Mouse (Mus musculus): ENCODE results near the gene 4933425L06Rik. TPM values are rescaled to one million over a fixed set of nuclear protein-coding genes. Genes with fewer than 3 reads are reported as not detected.
A peak's percentile ranks its signal among the peaks of the same experiment; 100 is the strongest.

The 4933425L06Rik gene
- total and polyA plus RNA-seq, 2 experiments: not detected

GRCm38 (mm10) chr13:105051432-105051831, 30.5 kb upstream of the 4933425L06Rik start:
- Histone ChIP-seq H3K9ac (ENCODE audit: low read depth, low read length) (no peak overlapping the region), H3K36me3 (ENCODE audit: control insufficient read depth, insufficient read depth, low read length) (no peaks in the 10 kb centered on the region), H3K4me1 (ENCODE audit: control insufficient read depth, insufficient read depth, low read length) (peaks cover 2% of the 10 kb centered on the region; the same call in 1 of the 2 replicates), H3K79me2 (ENCODE audit: control insufficient read depth, insufficient read depth, low read length) (no peaks in the 10 kb centered on the region), H3K27ac (replicated peaks; ENCODE audit: insufficient read depth, low read depth, low read length) (no peak overlapping the region), H3K4me3 (ENCODE audit: insufficient read depth, low read depth, low read length) (no peak overlapping the region), H3K27me3 (ENCODE audit: control insufficient read depth, insufficient read depth, low read length) (peaks cover 13% of the 10 kb centered on the region)
- no peak for DNase-seq (ENCODE audit: extremely low read depth, low read depth, low spot score)
- 44% methylated on average over 6 of the region's 6 CpGs for WGBS
- TF ChIP-seq CTCF (IDR thresholded peaks at IDR 0.05; ENCODE audit: low read depth, low read length) (no peak), POLR2A (IDR thresholded peaks at IDR 0.05; ENCODE audit: extremely low read depth, insufficient read depth, low read length) (no peak)

GRCm38 (mm10) chr13:105053618-105054017, 28.3 kb upstream of the 4933425L06Rik start:
- TF ChIP-seq POLR2A (IDR thresholded peaks at IDR 0.05; ENCODE audit: extremely low read depth, insufficient read depth, low read length): no peak
- TF ChIP-seq CTCF (IDR thresholded peaks at IDR 0.05; ENCODE audit: low read depth, low read length): no peak
- Histone ChIP-seq H3K36me3 (ENCODE audit: control insufficient read depth, insufficient read depth, low read length) (no peaks in the 10 kb centered on the region), H3K4me3 (ENCODE audit: insufficient read depth, low read depth, low read length) (peak overlapping the region; percentile 61), H3K27ac (replicated peaks; ENCODE audit: insufficient read depth, low read depth, low read length) (no peak overlapping the region), H3K9ac (ENCODE audit: low read depth, low read length) (peak overlapping the region; percentile 40; the same call in 1 of the 2 replicates), H3K4me1 (ENCODE audit: control insufficient read depth, insufficient read depth, low read length) (no peaks in the 10 kb centered on the region; the same call in 1 of the 2 replicates), H3K27me3 (ENCODE audit: control insufficient read depth, insufficient read depth, low read length) (peaks cover 11% of the 10 kb centered on the region), H3K79me2 (ENCODE audit: control insufficient read depth, insufficient read depth, low read length) (no peaks in the 10 kb centered on the region)
- WGBS: 7% methylated on average over 12 of the region's 12 CpGs
- no peak for DNase-seq (ENCODE audit: extremely low read depth, low read depth, low spot score)

- TF ChIP-seq POLR2A (IDR thresholded peaks at IDR 0.05; ENCODE audit: extremely low read depth, insufficient read depth, low read length) (no peak), CTCF (IDR thresholded peaks at IDR 0.05; ENCODE audit: low read depth, low read length) (no peak)
- H3K9ac ChIP-seq (ENCODE audit: low read depth, low read length): peak within 1 kb of the TSS; percentile 40
- under 1% methylated on average over 75 of the region's 75 CpGs for WGBS
- H3K79me2 ChIP-seq (ENCODE audit: control insufficient read depth, insufficient read depth, low read length): no peaks in the 10 kb centered on the region
- no peak within 1 kb of the TSS for H3K27ac ChIP-seq (replicated peaks; ENCODE audit: insufficient read depth, low read depth, low read length)
- no peaks in the 10 kb centered on the region; the same call in 1 of the 2 replicates for H3K4me1 ChIP-seq (ENCODE audit: control insufficient read depth, insufficient read depth, low read length)
- H3K4me3 ChIP-seq (ENCODE audit: insufficient read depth, low read depth, low read length): peak within 1 kb of the TSS; percentile 61
- peaks cover 11% of the 10 kb centered on the region for H3K27me3 ChIP-seq (ENCODE audit: control insufficient read depth, insufficient read depth, low read length)
- no peaks in the 10 kb centered on the region for H3K36me3 ChIP-seq (ENCODE audit: control insufficient read depth, insufficient read depth, low read length)
- DNase-seq (ENCODE audit: extremely low read depth, low read depth, low spot score): no peak
Measured at GRCm38 (mm10) chr13:105054181-105054940, 27.6 kb upstream of the 4933425L06Rik start, which contains the start of gene Rgs7bp. Rgs7bp (minus strand) TSS chr13:105054930.

GRCm38 (mm10) chr13:105054941-105055309, 27.0 kb upstream of the 4933425L06Rik start:
- Histone ChIP-seq H3K36me3 (ENCODE audit: control insufficient read depth, insufficient read depth, low read length) (no peaks in the 10 kb centered on the region), H3K27ac (replicated peaks; ENCODE audit: insufficient read depth, low read depth, low read length) (no peak overlapping the region), H3K4me1 (ENCODE audit: control insufficient read depth, insufficient read depth, low read length) (no peaks in the 10 kb centered on the region; the same call in 1 of the 2 replicates), H3K4me3 (ENCODE audit: insufficient read depth, low read depth, low read length) (peak overlapping the region; percentile 61; the same call in 1 of the 2 replicates), H3K79me2 (ENCODE audit: control insufficient read depth, insufficient read depth, low read length) (no peaks in the 10 kb centered on the region), H3K27me3 (ENCODE audit: control insufficient read depth, insufficient read depth, low read length) (peaks cover 11% of the 10 kb centered on the region), H3K9ac (ENCODE audit: low read depth, low read length) (no peak overlapping the region)
- WGBS: 2% methylated on average over 8 of the region's 8 CpGs
- no peak for DNase-seq (ENCODE audit: extremely low read depth, low read depth, low spot score)
- no peak for TF ChIP-seq POLR2A (IDR thresholded peaks at IDR 0.05; ENCODE audit: extremely low read depth, insufficient read depth, low read length)
- TF ChIP-seq CTCF (IDR thresholded peaks at IDR 0.05; ENCODE audit: low read depth, low read length): no peak

GRCm38 (mm10) chr13:105055374-105055773, 26.5 kb upstream of the 4933425L06Rik start:
- Histone ChIP-seq H3K4me3 (ENCODE audit: insufficient read depth, low read depth, low read length) (no peak overlapping the region), H3K27me3 (ENCODE audit: control insufficient read depth, insufficient read depth, low read length) (peaks cover 11% of the 10 kb centered on the region), H3K79me2 (ENCODE audit: control insufficient read depth, insufficient read depth, low read length) (no peaks in the 10 kb centered on the region), H3K9ac (ENCODE audit: low read depth, low read length) (no peak overlapping the region), H3K36me3 (ENCODE audit: control insufficient read depth, insufficient read depth, low read length) (no peaks in the 10 kb centered on the region), H3K27ac (replicated peaks; ENCODE audit: insufficient read depth, low read depth, low read length) (no peak overlapping the region), H3K4me1 (ENCODE audit: control insufficient read depth, insufficient read depth, low read length) (no peaks in the 10 kb centered on the region; the same call in 1 of the 2 replicates)
- WGBS: 28% methylated on average over 5 of the region's 5 CpGs
- DNase-seq (ENCODE audit: extremely low read depth, low read depth, low spot score): peak; percentile 4
- TF ChIP-seq CTCF (IDR thresholded peaks at IDR 0.05; ENCODE audit: low read depth, low read length) (no peak), POLR2A (IDR thresholded peaks at IDR 0.05; ENCODE audit: extremely low read depth, insufficient read depth, low read length) (no peak)

GRCm38 (mm10) chr13:105066119-105066518, 15.8 kb upstream of the 4933425L06Rik start:
- TF ChIP-seq CTCF (IDR thresholded peaks at IDR 0.05; ENCODE audit: low read depth, low read length) (no peak), POLR2A (IDR thresholded peaks at IDR 0.05; ENCODE audit: extremely low read depth, insufficient read depth, low read length) (no peak)
- Histone ChIP-seq H3K27me3 (ENCODE audit: control insufficient read depth, insufficient read depth, low read length) (no peaks in the 10 kb centered on the region; the same call in 1 of the 2 replicates), H3K4me3 (ENCODE audit: insufficient read depth, low read depth, low read length) (no peak overlapping the region), H3K4me1 (ENCODE audit: control insufficient read depth, insufficient read depth, low read length) (no peaks in the 10 kb centered on the region), H3K27ac (replicated peaks; ENCODE audit: insufficient read depth, low read depth, low read length) (no peak overlapping the region), H3K9ac (ENCODE audit: low read depth, low read length) (no peak overlapping the region), H3K36me3 (ENCODE audit: control insufficient read depth, insufficient read depth, low read length) (no peaks in the 10 kb centered on the region), H3K79me2 (ENCODE audit: control insufficient read depth, insufficient read depth, low read length) (no peaks in the 10 kb centered on the region)
- no peak for DNase-seq (ENCODE audit: extremely low read depth, low read depth, low spot score)

Measured in liver, adult 2 months (tissue).